Mouse (Mus musculus): ENCODE results near the gene Mrps6.

GRCm38 (mm10) chr16:92083771-92084453 is 25.8 kb downstream of the Mrps6 start:
- TF ChIP-seq TAL1 (IDR thresholded peaks at IDR 0.05; ENCODE audit: low read length) (no peak), GATA1 (IDR thresholded peaks at IDR 0.05; ENCODE audit: low read length) (no peak)

All from erythroblast, embryonic 14.5 days (primary cell).